Mouse (Mus musculus): ENCODE measurements around the gene Defb42.

DNA sequence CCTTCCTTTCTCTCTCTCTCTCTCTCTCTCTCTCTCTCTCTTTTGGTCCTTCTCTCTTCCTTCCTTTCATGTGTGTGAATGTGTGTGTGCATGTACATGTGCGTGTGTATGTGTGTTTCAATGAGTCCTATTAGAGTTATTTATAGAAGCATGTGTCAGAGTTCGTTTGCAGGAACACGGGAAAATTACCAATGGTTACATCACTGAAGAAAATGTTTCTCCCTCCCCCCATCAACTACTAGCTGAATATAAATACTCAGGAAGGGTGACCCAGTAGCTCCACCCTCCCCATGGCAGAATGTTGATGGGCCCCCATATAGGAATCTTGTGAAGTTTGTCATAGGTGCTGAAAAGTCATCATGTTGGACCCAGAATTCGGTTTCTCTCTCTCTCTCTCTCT is 33.7 kb upstream of the Defb42 start:
- TF ChIP-seq EP300 (IDR thresholded peaks at IDR 0.05; ENCODE audit: insufficient read depth, low read depth, low read length) (no peak), CTCF (IDR thresholded peaks at IDR 0.05) (no peak), POLR2A (IDR thresholded peaks at IDR 0.05; ENCODE audit: insufficient read depth, low read depth, low read length) (no peak)
